Mouse (Mus musculus) forebrain, embryonic 11.5 days (tissue): ENCODE measurements around the gene Ccdc6. TPM values are rescaled to one million over a fixed set of nuclear protein-coding genes. Genes with fewer than 3 reads are reported as not detected.
"Not testable (repeated sequence)": the region's sequence is repeated elsewhere in the genome, so short reads cannot be mapped to it uniquely, and the experiment has no call there.

Experiments
- ATAC-seq: fragments of 200-750 bp; cut with Nextera tagmentation; replicated peaks from 2 replicates; pipeline ENCODE4 v1.8.0; 2017; ENCODE audit warnings: moderate TSS enrichment; ENCODE audit not compliant: low FRiP score
- DNase-seq: peaks from one replicate; pipeline ENCODE4 v3.0.0-alpha.2; 2017; ENCODE audit warnings: low spot score
- H3K27ac ChIP-seq: fragments of 300-500 bp; sonication (generic); 2 replicates; pipeline ENCODE4 v1.5.1; 2014; ENCODE audit warnings: low read depth, low read length
- H3K27me3 ChIP-seq: fragments of 300-500 bp; sonication (generic); 2 replicates; pipeline ENCODE4 v1.6.1; 2014; ENCODE audit warnings: mild to moderate bottlenecking, low read length, mixed read lengths; ENCODE audit not compliant: control insufficient read depth, insufficient read depth
- H3K36me3 ChIP-seq: fragments of 300-500 bp; sonication (generic); 2 replicates; pipeline ENCODE4 v1.6.1; 2014; ENCODE audit warnings: mild to moderate bottlenecking, low read length, moderate library complexity, mixed read lengths; ENCODE audit not compliant: control insufficient read depth, insufficient read depth
- H3K4me1 ChIP-seq: fragments of 300-500 bp; sonication (generic); replicated peaks from 2 replicates; pipeline ENCODE4 v1.6.1; 2014; ENCODE audit warnings: low read length, mixed read lengths; ENCODE audit not compliant: control insufficient read depth, insufficient read depth
- H3K4me2 ChIP-seq: fragments of 300-500 bp; sonication (generic); 2 replicates; pipeline ENCODE4 v1.6.1; 2014; ENCODE audit warnings: low read depth, mild to moderate bottlenecking, low read length, moderate library complexity, mixed read lengths; ENCODE audit not compliant: severe bottlenecking
- H3K4me3 ChIP-seq: fragments of 300-500 bp; sonication (generic); 2 replicates; pipeline ENCODE4 v1.5.1; 2014; ENCODE audit warnings: low read depth, low read length
- H3K9ac ChIP-seq: fragments of 300-500 bp; sonication (generic); 2 replicates; pipeline ENCODE4 v1.6.1; 2014; ENCODE audit warnings: low read length
- H3K9me3 ChIP-seq: fragments of 300-500 bp; sonication (generic); 2 replicates; pipeline ENCODE4 v1.6.1; 2016; ENCODE audit warnings: low read length, mixed read lengths; ENCODE audit not compliant: control insufficient read depth
- WGBS: fragments of 180-500 bp; shearing (Covaris S2); extraction: QIAGEN DNeasy Blood & Tissue Kit; methylation state at CpG from one replicate; pipeline ENCODE4 v1.1.7; 2014; 5-methylcytosine and 5-hydroxymethylcytosine counted together
- polyA plus RNA-seq: library from polyadenylated mRNA; unstranded; fragments of >200 nt; fragmentation: Nextera tagmentation; extraction: Ambion mirVana; gene quantifications from 2 replicates; pipeline ENCODE4 v1.2.1, GENCODE M21; 2014

Ccdc6 gene
- polyA plus RNA-seq, 1 experiment from 2014 or later: 17.6 TPM

- ATAC-seq: no peak
- H3K27ac ChIP-seq: no peak within 1 kb of the TSS
These were observed 107.8 kb downstream of the Ccdc6 start, which contains the start of gene Mrln for GRCm38 (mm10) chr10:70204505-70205399. Gene Mrln (plus strand): TSS chr10:70204664.

DNA sequence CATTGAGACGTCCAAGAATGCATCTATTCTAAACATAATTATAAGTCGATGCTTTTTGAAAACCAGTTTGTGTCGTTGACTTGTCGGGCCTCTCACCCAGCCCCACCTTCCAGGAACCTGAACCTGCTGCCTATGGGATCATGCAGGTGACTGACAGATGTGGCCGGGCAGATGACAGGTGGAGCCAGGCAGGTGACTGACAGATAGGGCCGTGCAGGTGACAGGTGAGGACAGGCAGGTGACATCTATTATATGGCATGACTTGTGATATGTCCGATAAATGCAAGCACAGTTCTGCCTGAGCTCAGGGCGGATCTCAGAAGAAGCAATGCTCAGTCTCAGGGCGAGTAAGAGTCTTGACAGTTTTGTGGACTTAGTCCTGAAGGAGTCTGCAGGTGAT is 114.4 kb downstream of the Ccdc6 start:
- no peak overlapping the region for H3K9ac ChIP-seq
- H3K36me3 ChIP-seq: no peaks in the 10 kb centered on the region
- ATAC-seq (no peak), DNase-seq (no peak)
- H3K4me1 ChIP-seq: no peaks in the 10 kb centered on the region
- no peaks in the 10 kb centered on the region for H3K9me3 ChIP-seq
- no peaks in the 10 kb centered on the region for H3K27me3 ChIP-seq
- no peak overlapping the region for H3K4me2 ChIP-seq
- 85% methylated on average over 9 of the region's 9 CpGs for WGBS
- no peak overlapping the region for H3K4me3 ChIP-seq
- H3K27ac ChIP-seq: no peak overlapping the region

More at GRCm38 (mm10) chr10:70204505-70205399, 107.8 kb downstream of the Ccdc6 start, which contains the start of gene Mrln:
- Histone ChIP-seq H3K9me3 (no peaks in the 10 kb centered on the region), H3K4me1 (no peaks in the 10 kb centered on the region), H3K27me3 (no peaks in the 10 kb centered on the region), H3K4me2 (no peak within 1 kb of the TSS), H3K36me3 (no peaks in the 10 kb centered on the region), H3K4me3 (no peak within 1 kb of the TSS), H3K9ac (no peak within 1 kb of the TSS)
- 73% methylated on average over 17 of the region's 17 CpGs for WGBS
- no peak for DNase-seq

DNA sequence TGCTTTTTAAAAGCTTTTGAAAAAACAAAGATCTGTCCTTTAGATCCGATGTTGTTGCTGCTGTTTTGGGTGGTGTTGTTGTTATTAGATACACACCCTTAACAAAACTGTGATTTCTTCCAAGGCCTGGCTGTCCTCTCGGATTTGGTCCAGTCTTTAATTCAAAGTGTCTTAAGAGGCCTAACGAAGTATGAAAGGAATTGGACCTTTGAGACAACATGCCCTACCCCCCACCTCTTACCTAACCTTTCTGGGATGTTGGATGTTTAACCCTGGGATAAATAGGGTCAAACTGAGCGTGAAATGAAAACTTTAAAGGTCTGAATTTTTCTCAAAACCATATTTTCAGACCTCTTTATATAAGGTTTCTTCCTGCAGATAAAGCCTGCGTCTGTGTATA is 124.0 kb downstream of the Ccdc6 start:
- WGBS: 41% methylated on average over 5 of the region's 5 CpGs

DNA sequence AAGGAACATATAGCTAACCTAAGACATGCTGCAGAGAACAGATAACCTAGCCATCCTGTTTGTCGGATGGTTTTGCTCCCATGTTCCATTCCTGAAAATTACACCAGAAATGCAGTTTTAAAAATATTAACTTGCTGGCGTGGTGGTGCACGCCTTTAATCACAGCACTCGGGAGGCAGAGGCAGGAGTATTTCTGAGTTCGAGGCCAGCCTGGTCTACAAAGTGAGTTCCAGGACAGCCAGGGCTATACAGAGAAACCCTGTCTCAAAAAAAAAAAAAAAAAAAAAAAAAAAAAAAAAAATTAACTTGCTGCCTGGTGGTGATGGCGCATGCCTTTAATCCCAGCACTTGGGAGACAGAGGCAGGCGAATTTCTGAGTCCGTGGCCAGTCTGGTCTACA is 125.3 kb downstream of the Ccdc6 start:
- not testable (repeated sequence) for DNase-seq, H3K4me3 ChIP-seq, H3K4me1 ChIP-seq, H3K27me3 ChIP-seq, H3K9me3 ChIP-seq, H3K36me3 ChIP-seq, ATAC-seq, H3K4me2 ChIP-seq, H3K9ac ChIP-seq, H3K27ac ChIP-seq
- 89% methylated on average over 8 of the region's 8 CpGs for WGBS

More for the DNA sequence above, 124.0 kb downstream of the Ccdc6 start:
- H3K4me3 ChIP-seq: no peak overlapping the region
- no peaks in the 10 kb centered on the region for H3K9me3 ChIP-seq
- ATAC-seq: no peak
- no peaks in the 10 kb centered on the region for H3K4me1 ChIP-seq
- no peak overlapping the region for H3K9ac ChIP-seq
- no peak overlapping the region for H3K27ac ChIP-seq
- H3K27me3 ChIP-seq: no peaks in the 10 kb centered on the region
- DNase-seq: no peak
- H3K36me3 ChIP-seq: no peaks in the 10 kb centered on the region
- no peak overlapping the region for H3K4me2 ChIP-seq

DNA sequence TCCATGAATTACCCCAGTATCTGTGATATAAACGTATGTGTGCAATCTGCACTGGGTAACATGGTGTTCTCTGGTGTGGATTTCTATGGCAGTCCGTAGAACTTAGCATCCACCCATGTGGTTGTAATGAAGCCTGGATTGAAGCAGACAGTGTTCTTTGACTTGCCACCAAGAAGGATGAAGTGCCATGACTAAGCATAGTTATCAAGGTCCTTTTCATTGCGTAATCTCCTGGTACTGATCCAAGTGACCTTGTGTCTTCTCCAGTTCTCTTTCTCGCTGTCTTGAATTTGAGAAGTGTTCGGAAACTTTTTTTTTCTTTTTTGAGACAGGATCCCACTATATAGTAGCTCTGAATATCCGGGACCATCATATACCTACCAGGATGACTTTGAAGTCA is 127.7 kb downstream of the Ccdc6 start:
- Histone ChIP-seq H3K9me3 (no peaks in the 10 kb centered on the region), H3K4me1 (no peaks in the 10 kb centered on the region), H3K27me3 (no peaks in the 10 kb centered on the region), H3K27ac (no peak overlapping the region), H3K36me3 (no peaks in the 10 kb centered on the region), H3K4me2 (no peak overlapping the region), H3K4me3 (no peak overlapping the region), H3K9ac (no peak overlapping the region)
- no peak for DNase-seq
- ATAC-seq: no peak
- 91% methylated on average over 6 of the region's 6 CpGs for WGBS

- 80% methylated on average over 6 of the region's 6 CpGs for WGBS
- Histone ChIP-seq H3K4me1 (no peaks in the 10 kb centered on the region), H3K4me2 (no peak overlapping the region), H3K4me3 (no peak overlapping the region), H3K36me3 (no peaks in the 10 kb centered on the region), H3K9me3 (no peaks in the 10 kb centered on the region), H3K27me3 (no peaks in the 10 kb centered on the region), H3K27ac (no peak overlapping the region), H3K9ac (no peak overlapping the region)
- DNase-seq (no peak), ATAC-seq (no peak)
These were observed 128.8 kb downstream of the Ccdc6 start for GRCm38 (mm10) chr10:70225760-70226159.

GRCm38 (mm10) chr10:70226608-70227007 is 129.7 kb downstream of the Ccdc6 start:
- H3K9ac ChIP-seq: no peak overlapping the region
- ATAC-seq (no peak), DNase-seq (no peak)
- H3K27me3 ChIP-seq: no peaks in the 10 kb centered on the region
- no peaks in the 10 kb centered on the region for H3K36me3 ChIP-seq
- no peak overlapping the region for H3K4me3 ChIP-seq
- H3K27ac ChIP-seq: no peak overlapping the region
- H3K4me1 ChIP-seq: no peaks in the 10 kb centered on the region
- H3K4me2 ChIP-seq: no peak overlapping the region
- H3K9me3 ChIP-seq: no peaks in the 10 kb centered on the region

- Histone ChIP-seq H3K9ac (no peak overlapping the region), H3K9me3 (no peaks in the 10 kb centered on the region), H3K27ac (no peak overlapping the region), H3K4me2 (no peak overlapping the region), H3K36me3 (no peaks in the 10 kb centered on the region), H3K4me1 (no peaks in the 10 kb centered on the region), H3K4me3 (no peak overlapping the region), H3K27me3 (no peaks in the 10 kb centered on the region)
- DNase-seq: no peak
- WGBS: 86% methylated on average over 6 of the region's 6 CpGs
- ATAC-seq: no peak
These were observed 133.4 kb downstream of the Ccdc6 start for GRCm38 (mm10) chr10:70230352-70230751.

GRCm38 (mm10) chr10:70237936-70238335 is 141.0 kb downstream of the Ccdc6 start:
- no peaks in the 10 kb centered on the region for H3K36me3 ChIP-seq
- DNase-seq (no peak), ATAC-seq (no peak)
- no peaks in the 10 kb centered on the region for H3K4me1 ChIP-seq
- no peak overlapping the region for H3K4me3 ChIP-seq
- H3K27ac ChIP-seq: no peak overlapping the region
- H3K9me3 ChIP-seq: no peaks in the 10 kb centered on the region
- H3K27me3 ChIP-seq: peaks cover 4% of the 10 kb centered on the region; the same call in 1 of the 2 replicates
- no peak overlapping the region for H3K4me2 ChIP-seq
- H3K9ac ChIP-seq: no peak overlapping the region
- 68% methylated on average over 2 of the region's 2 CpGs for WGBS
